Mouse (Mus musculus) hematopoietic stem cell, adult 5-6 weeks (primary cell): ENCODE results near the gene Galnt17. TPM values are rescaled to one million over a fixed set of nuclear protein-coding genes. Genes with fewer than 3 reads are reported as not detected.

Source experiments
- ATAC-seq, 2 experiments: fragments of 125-278 bp in 1 of 2; replicated peaks in 1 of 2; 2 replicates each; pipeline ENCODE4 v1.8.0; 2016 to 2017; ENCODE audit warnings: inconsistent platforms in 2 of 2, mild to moderate bottlenecking in 2 of 2, moderate number of reproducible peaks in 2 of 2, low read depth in 1 of 2, moderate TSS enrichment in 1 of 2; ENCODE audit not compliant: low FRiP score in 2 of 2, poor library complexity in 2 of 2, severe bottlenecking in 2 of 2, insufficient read depth in 1 of 2, low TSS enrichment in 1 of 2
- total RNA-seq: library from RNA; stranded (forward); fragments of 172-1452, 232-1000 nt; gene quantifications from 2 replicates; pipeline ENCODE4 v1.2.3, GENCODE M21; 2017

The Galnt17 gene
- total RNA-seq, 1 experiment from 2014 or later: not detected

GRCm38 (mm10) chr5:131089876-131090275 lies 218.4 kb downstream of the Galnt17 start:
- no peak for ATAC-seq

- no peak for ATAC-seq
These were observed 219.4 kb downstream of the Galnt17 start for GRCm38 (mm10) chr5:131088866-131089265.

- ATAC-seq: no peak
These were observed 225.1 kb downstream of the Galnt17 start for GRCm38 (mm10) chr5:131083072-131083657.

- no peak for ATAC-seq
These were observed 230.6 kb downstream of the Galnt17 start for GRCm38 (mm10) chr5:131077682-131078081.

GRCm38 (mm10) chr5:131075795-131076194 lies 232.5 kb downstream of the Galnt17 start:
- no peak for ATAC-seq

GRCm38 (mm10) chr5:131074295-131074694 lies 234.0 kb downstream of the Galnt17 start:
- ATAC-seq: no peak

GRCm38 (mm10) chr5:131065174-131065573 lies 243.1 kb downstream of the Galnt17 start:
- ATAC-seq: no peak

- no peak for ATAC-seq
These were observed 259.8 kb downstream of the Galnt17 start for GRCm38 (mm10) chr5:131048505-131048904.

- no peak for ATAC-seq
These were observed 265.2 kb downstream of the Galnt17 start for GRCm38 (mm10) chr5:131043130-131043529.

GRCm38 (mm10) chr5:131040441-131040840 lies 267.9 kb downstream of the Galnt17 start:
- ATAC-seq: no peak

- ATAC-seq: no peak
These were observed 268.5 kb downstream of the Galnt17 start for GRCm38 (mm10) chr5:131039611-131040313.

GRCm38 (mm10) chr5:131024506-131024905 lies 283.8 kb downstream of the Galnt17 start:
- ATAC-seq: no peak

GRCm38 (mm10) chr5:131022396-131022993 lies 285.8 kb downstream of the Galnt17 start:
- ATAC-seq: no peak

- no peak for ATAC-seq
These were observed 287.4 kb downstream of the Galnt17 start for GRCm38 (mm10) chr5:131020936-131021335.

- ATAC-seq: no peak
These were observed 288.8 kb downstream of the Galnt17 start for GRCm38 (mm10) chr5:131019346-131019965.

GRCm38 (mm10) chr5:131016066-131016465 lies 292.2 kb downstream of the Galnt17 start:
- ATAC-seq: no peak

GRCm38 (mm10) chr5:131015341-131015740 lies 293.0 kb downstream of the Galnt17 start:
- no peak for ATAC-seq

GRCm38 (mm10) chr5:131013816-131014215 lies 294.5 kb downstream of the Galnt17 start:
- ATAC-seq: no peak
